Mouse (Mus musculus) heart, embryonic 16.5 days (tissue): ENCODE results near the gene Timm8a2. TPM values are rescaled to one million over a fixed set of nuclear protein-coding genes. Genes with fewer than 3 reads are reported as not detected.

Experiments used
- polyA plus RNA-seq: library from polyadenylated mRNA; unstranded; fragments of >200 nt; fragmentation: Nextera tagmentation; extraction: Ambion mirVana; gene quantifications from 2 replicates; pipeline ENCODE4 v1.2.1, GENCODE M21; 2015

Timm8a2 gene
- polyA plus RNA-seq, 1 experiment from 2014 or later: not detected

Other genes starting within 250 kb of the Timm8a2 start
- 5.1 and 6.0 TPM in 2 replicates for gene Dock9, start 236.8 kb upstream of the Timm8a2 start, polyA plus RNA-seq
- 48.3 and 53.8 TPM in 2 replicates for gene Ubac2, start 156.1 kb upstream of the Timm8a2 start, polyA plus RNA-seq
- 0.22 and 1.00 TPM in 2 replicates for gene Gpr18, start 118.9 kb upstream of the Timm8a2 start, polyA plus RNA-seq
- gene Gpr183, start 69.5 kb upstream of the Timm8a2 start, polyA plus RNA-seq: 2.4 and 3.6 TPM in 2 replicates
- 129 and 135 TPM in 2 replicates for gene Tm9sf2, start 72.4 kb downstream of the Timm8a2 start, polyA plus RNA-seq
- 90.2 and 91.9 TPM in 2 replicates for gene Clybl, start 147.0 kb downstream of the Timm8a2 start, polyA plus RNA-seq